Mouse (Mus musculus) liver, embryonic 14.5 days (tissue): Measurements from ENCODE around the gene Slc38a6. TPM values are rescaled to one million over a fixed set of nuclear protein-coding genes. Genes with fewer than 3 reads are reported as not detected.

Source experiments
- ATAC-seq: fragments of 200-750 bp; cut with Nextera tagmentation; 2 replicates; pipeline ENCODE4 v1.8.0; 2017; ENCODE audit warnings: moderate number of reproducible peaks, mild to moderate bottlenecking, moderate library complexity; ENCODE audit not compliant: insufficient read depth
- DNase-seq, 3 experiments: peaks; one replicate each; pipeline ENCODE4 v3.0.0-alpha.2; 2012 to 2013; ENCODE audit warnings: low read depth in 3 of 3, low spot score in 3 of 3
- H3K27ac ChIP-seq: fragments of 300-500 bp; sonication (generic); 2 replicates; pipeline ENCODE4 v1.5.1; 2014; ENCODE audit warnings: moderate library complexity, mild to moderate bottlenecking, control low read depth, inconsistent platforms
- H3K27me3 ChIP-seq: fragments of 300-500 bp; sonication (generic); 2 replicates; pipeline ENCODE4 v1.6.1; 2014; ENCODE audit warnings: mild to moderate bottlenecking, low read length, moderate library complexity; ENCODE audit not compliant: control insufficient read depth, insufficient read depth
- H3K36me3 ChIP-seq: fragments of 300-500 bp; sonication (generic); replicated peaks from 2 replicates; pipeline ENCODE4 v1.6.1; 2014; ENCODE audit warnings: low read depth; ENCODE audit not compliant: control insufficient read depth, insufficient read depth
- H3K4me1 ChIP-seq, 2 experiments: fragments of 200-500 bp in 1 of 2; fragments of 300-500 bp in 1 of 2; sonication (generic) in 1 of 2; replicated peaks; 2 replicates each; pipeline ENCODE4 v1.6.1; 2012 to 2014; ENCODE audit warnings: antibody characterized with exemption in 1 of 2, inconsistent platforms in 1 of 2, low read length in 1 of 2; ENCODE audit not compliant: control insufficient read depth in 2 of 2, insufficient read depth in 2 of 2
- H3K4me2 ChIP-seq: fragments of 300-500 bp; sonication (generic); 2 replicates; pipeline ENCODE4 v1.6.1; 2014; ENCODE audit warnings: low read depth, mild to moderate bottlenecking, control low read depth, moderate library complexity
- H3K4me3 ChIP-seq, 2 experiments: fragments of 200-500 bp in 1 of 2; fragments of 300-500 bp in 1 of 2; sonication (generic) in 1 of 2; 2 replicates each; pipeline ENCODE4 v1.5.1; 2012 to 2014; ENCODE audit warnings: low read depth in 2 of 2, low read length in 2 of 2, mild to moderate bottlenecking in 2 of 2, control low read depth in 1 of 2, inconsistent platforms in 1 of 2, moderate library complexity in 1 of 2; ENCODE audit not compliant: insufficient read depth in 1 of 2
- H3K9ac ChIP-seq: fragments of 300-500 bp; sonication (generic); replicated peaks from 2 replicates; pipeline ENCODE4 v1.6.1; 2014; ENCODE audit warnings: mild to moderate bottlenecking, control low read depth, moderate library complexity
- H3K9me3 ChIP-seq: fragments of 300-500 bp; sonication (generic); 2 replicates; pipeline ENCODE4 v1.6.1; 2016; ENCODE audit warnings: low read length, mixed read lengths; ENCODE audit not compliant: control insufficient read depth
- CTCF ChIP-seq: IDR thresholded peaks from 2 replicates; pipeline ENCODE4 v1.5.1; 2016; ENCODE audit warnings: antibody characterized with exemption, low read depth, control low read depth
- EP300 ChIP-seq: IDR thresholded peaks from 2 replicates; pipeline ENCODE4 v1.6.1; 2016; ENCODE audit warnings: antibody characterized with exemption, low read depth
- WGBS: fragments of 180-500 bp; shearing (Covaris S2); extraction: QIAGEN DNeasy Blood & Tissue Kit; methylation state at CpG from one replicate; pipeline ENCODE4 v1.1.7; 2014; ENCODE audit not compliant: insufficient replicate concordance; 5-methylcytosine and 5-hydroxymethylcytosine counted together
- polyA plus RNA-seq, 2 experiments: library from polyadenylated mRNA; depleted of rRNA in 1 of 2; stranded (reverse) in 1 of 2; unstranded in 1 of 2; fragments of >200 nt; fragmentation: Nextera tagmentation in 1 of 2; extraction: Ambion mirVana in 1 of 2; gene quantifications; 2 replicates each; pipeline versions ENCODE4 v1.2.1 to v1.2.3; 2012 to 2014

Gene Slc38a6
- polyA plus RNA-seq, 2 experiments: 2.1 to 2.4 TPM

- Histone ChIP-seq H3K36me3 (no peaks in the 10 kb centered on the region), H3K4me1 (peaks cover 0 to 2% of the 10 kb centered on the region in 2 experiments; a peak in 1 of 4 replicates), H3K27me3 (no peaks in the 10 kb centered on the region), H3K4me2 (no peak overlapping the region), H3K4me3 (no peak overlapping the region), H3K9ac (no peak overlapping the region), H3K27ac (no peak overlapping the region), H3K9me3 (no peaks in the 10 kb centered on the region)
- no peak for DNase-seq
- ATAC-seq: no peak
- no peak for TF ChIP-seq CTCF
- no peak for TF ChIP-seq EP300
- 74% methylated on average over 2 of the region's 2 CpGs for WGBS
Measured at GRCm38 (mm10) chr12:73358640-73359039, 72.1 kb downstream of the Slc38a6 start.

- Histone ChIP-seq H3K36me3 (no peaks in the 10 kb centered on the region), H3K4me2 (no peak overlapping the region), H3K4me3 (no peak overlapping the region), H3K27me3 (no peaks in the 10 kb centered on the region), H3K4me1 (peaks cover 0 to 2% of the 10 kb centered on the region in 2 experiments; a peak in 1 of 4 replicates), H3K9ac (no peak overlapping the region), H3K27ac (no peak overlapping the region), H3K9me3 (no peaks in the 10 kb centered on the region)
- TF ChIP-seq CTCF (no peak), EP300 (no peak)
- WGBS: 35% methylated on average over 4 of the region's 4 CpGs
- ATAC-seq (no peak), DNase-seq (no peak)
Measured at GRCm38 (mm10) chr12:73359520-73359919, 72.9 kb downstream of the Slc38a6 start.

- H3K27me3 ChIP-seq: no peaks in the 10 kb centered on the region
- H3K4me1 ChIP-seq: peaks cover 0 to 2% of the 10 kb centered on the region in 2 experiments; a peak in 1 of 4 replicates
- ATAC-seq (no peak), DNase-seq (no peak)
- no peak overlapping the region for H3K4me2 ChIP-seq
- H3K9me3 ChIP-seq: no peaks in the 10 kb centered on the region
- no peak overlapping the region for H3K9ac ChIP-seq
- no peak overlapping the region for H3K27ac ChIP-seq
- no peak overlapping the region for H3K4me3 ChIP-seq
- WGBS: 66% methylated on average over 11 of the region's 11 CpGs
- H3K36me3 ChIP-seq: no peaks in the 10 kb centered on the region
- TF ChIP-seq CTCF (no peak), EP300 (no peak)
Measured at GRCm38 (mm10) chr12:73361201-73361600, 74.6 kb downstream of the Slc38a6 start.

DNA sequence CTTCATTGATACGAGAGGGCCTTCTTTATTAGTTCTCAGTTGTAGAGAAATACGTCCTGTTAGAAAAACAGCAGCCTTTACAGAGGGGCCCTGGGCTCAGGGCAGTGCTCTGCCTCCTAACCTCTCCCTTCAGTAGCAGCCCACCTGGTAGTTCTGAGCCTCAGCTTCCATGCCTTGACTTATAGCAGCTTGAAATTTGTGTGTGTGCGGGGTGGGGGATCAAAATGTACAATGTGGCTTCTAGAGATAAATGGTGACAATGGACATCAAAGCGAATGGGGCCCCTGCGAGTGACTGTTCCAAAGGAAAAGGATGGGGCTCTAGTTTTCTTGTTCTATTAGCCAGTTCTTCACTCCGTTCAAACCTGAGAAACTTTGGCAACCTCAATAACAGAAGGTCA lies 76.8 kb downstream of the Slc38a6 start:
- H3K9me3 ChIP-seq: no peaks in the 10 kb centered on the region
- TF ChIP-seq EP300: no peak
- no peak for DNase-seq
- ATAC-seq: no peak
- WGBS: 40% methylated on average over 6 of the region's 6 CpGs
- H3K4me3 ChIP-seq: no peak overlapping the region
- no peaks in the 10 kb centered on the region for H3K27me3 ChIP-seq
- H3K9ac ChIP-seq: no peak overlapping the region
- H3K4me2 ChIP-seq: no peak overlapping the region
- H3K27ac ChIP-seq: no peak overlapping the region
- no peaks in the 10 kb centered on the region for H3K36me3 ChIP-seq
- H3K4me1 ChIP-seq: peaks cover 0 to 2% of the 10 kb centered on the region in 2 experiments; a peak in 1 of 4 replicates

DNA sequence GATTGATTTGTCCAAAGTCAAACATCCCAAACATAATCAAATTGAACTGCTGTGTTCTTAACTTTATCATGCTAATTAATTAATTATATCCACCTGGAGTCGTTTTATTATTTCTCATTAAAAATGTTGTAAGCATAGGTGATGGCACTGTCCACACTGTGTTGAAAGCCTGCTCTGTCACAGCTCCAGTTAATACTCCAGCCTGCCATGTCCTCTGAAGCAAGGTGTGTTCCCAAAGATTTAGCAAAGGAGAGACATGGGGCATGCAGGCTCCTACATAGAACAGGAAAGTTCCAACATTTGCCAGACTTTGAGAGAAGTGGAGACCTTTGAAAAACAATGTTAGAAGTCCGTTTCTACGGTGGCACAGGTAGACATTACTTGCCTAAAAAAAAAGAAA lies 77.4 kb downstream of the Slc38a6 start:
- H3K4me3 ChIP-seq: no peak overlapping the region

More for the DNA sequence above, 77.4 kb downstream of the Slc38a6 start:
- H3K4me2 ChIP-seq: no peak overlapping the region
- peaks cover 0 to 2% of the 10 kb centered on the region in 2 experiments; a peak in 1 of 4 replicates for H3K4me1 ChIP-seq
- WGBS: 68% methylated on average over 3 of the region's 3 CpGs
- H3K36me3 ChIP-seq: no peaks in the 10 kb centered on the region
- no peak for DNase-seq
- no peak for ATAC-seq
- no peak overlapping the region for H3K27ac ChIP-seq
- TF ChIP-seq EP300 (no peak), CTCF (no peak)
- no peaks in the 10 kb centered on the region for H3K9me3 ChIP-seq
- H3K27me3 ChIP-seq: no peaks in the 10 kb centered on the region
- no peak overlapping the region for H3K9ac ChIP-seq
